Mouse (Mus musculus) C2C12 (cell line): ENCODE results near the gene Kirrel3.

ENCODE experiments used
- CEBPB ChIP-seq: IDR thresholded peaks from one replicate; pipeline ENCODE4 v1.6.1; 2011; ENCODE audit warnings: low read depth, mild to moderate bottlenecking, control low read depth, moderate library complexity
- CTCF ChIP-seq: IDR thresholded peaks from one replicate; pipeline ENCODE4 v1.5.1; 2011; ENCODE audit not compliant: control insufficient read depth, insufficient read depth, insufficient read length

GRCm38 (mm10) chr9:34772022-34772437 is 286.3 kb downstream of the Kirrel3 start:
- TF ChIP-seq CTCF (no peak), CEBPB (no peak)
